Mouse (Mus musculus): ENCODE measurements around the gene Art5. TPM values are rescaled to one million over a fixed set of nuclear protein-coding genes. Genes with fewer than 3 reads are reported as not detected.
"Not testable (repeated sequence)": the region's sequence is repeated elsewhere in the genome, so short reads cannot be mapped to it uniquely, and the experiment has no call there.

Art5 gene
- total RNA-seq, 2 experiments from 2014 or later: 15.2 to 22.8 TPM

- no peak for DNase-seq
Observed at GRCm38 (mm10) chr7:102082816-102083215, 26.5 kb downstream of the Art5 start, which contains the start of gene Trpc2. Gene Trpc2, plus strand, starts transcription at chr7:102083116.

GRCm38 (mm10) chr7:102081784-102082183, 27.5 kb downstream of the Art5 start:
- no peak for DNase-seq

DNA sequence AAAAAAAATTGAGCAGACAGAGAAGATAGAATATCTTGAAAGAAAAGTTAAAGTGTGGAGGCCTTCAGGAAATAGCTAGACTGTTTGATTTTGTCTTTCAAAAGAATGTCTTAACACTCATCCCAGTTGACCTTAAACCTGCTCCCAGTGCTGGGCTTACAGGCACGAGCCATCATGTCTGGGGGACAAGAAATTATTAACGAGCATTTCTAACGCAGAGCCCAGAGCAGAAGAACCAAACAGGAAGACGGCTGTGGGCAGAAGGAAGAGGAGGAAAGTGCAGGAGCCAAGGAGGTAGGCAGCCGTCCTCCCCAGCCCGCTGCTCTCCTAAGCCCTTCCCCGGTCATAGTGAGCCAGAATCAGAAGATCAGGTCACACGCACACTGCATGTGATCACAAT, 29.0 kb downstream of the Art5 start:
- no peak for DNase-seq

DNA sequence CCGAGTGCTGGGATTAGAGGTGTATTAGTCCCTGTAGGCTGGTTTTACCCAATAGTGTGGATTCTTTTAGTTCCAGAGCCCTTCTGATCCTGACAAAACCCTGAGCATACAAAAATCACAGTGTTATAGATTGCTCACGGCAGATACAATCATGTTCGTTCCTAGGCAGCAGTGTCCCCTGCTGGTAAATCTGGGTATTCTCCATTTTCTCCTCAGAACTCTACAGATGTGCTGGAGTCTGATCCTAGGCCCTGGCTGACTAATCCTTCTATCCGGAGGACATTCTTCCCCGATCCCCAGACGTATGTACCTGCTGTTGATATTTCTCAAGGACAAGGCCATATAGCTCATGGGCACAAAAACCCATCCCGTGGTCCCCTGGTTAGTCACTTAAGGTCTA, 30.8 kb downstream of the Art5 start:
- peak in 1 of 2 experiments; percentile 50 for DNase-seq

DNA sequence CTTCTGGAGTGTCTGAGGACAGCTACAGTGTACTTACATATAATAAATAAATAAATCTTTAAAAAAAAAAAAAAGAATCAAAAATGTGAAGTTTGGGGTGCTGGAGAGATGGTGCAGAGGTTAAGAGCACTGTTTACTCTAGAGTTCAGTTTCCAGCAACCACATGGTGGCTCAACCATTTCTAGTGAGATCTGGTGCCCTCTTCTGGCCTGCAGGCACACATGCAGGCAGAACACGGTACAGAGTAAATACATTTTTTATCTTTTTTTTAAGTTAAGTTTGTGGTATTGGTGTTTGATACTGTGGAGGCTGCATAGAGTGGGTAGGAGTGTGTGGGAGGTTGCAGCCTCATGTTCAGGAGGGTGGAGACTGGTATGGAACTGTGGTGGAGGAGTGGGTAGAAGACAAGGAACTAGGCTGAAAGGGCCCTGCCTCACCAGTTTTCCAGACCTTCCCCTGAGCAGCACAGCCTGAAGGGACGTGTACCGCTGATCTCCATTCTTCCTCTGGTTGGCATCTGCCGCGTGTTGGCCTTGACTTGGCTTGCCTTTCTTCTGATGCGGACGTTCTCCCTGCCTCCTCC, 32.5 kb downstream of the Art5 start:
- peak in 1 of 2 experiments; percentile 28 for DNase-seq

DNA sequence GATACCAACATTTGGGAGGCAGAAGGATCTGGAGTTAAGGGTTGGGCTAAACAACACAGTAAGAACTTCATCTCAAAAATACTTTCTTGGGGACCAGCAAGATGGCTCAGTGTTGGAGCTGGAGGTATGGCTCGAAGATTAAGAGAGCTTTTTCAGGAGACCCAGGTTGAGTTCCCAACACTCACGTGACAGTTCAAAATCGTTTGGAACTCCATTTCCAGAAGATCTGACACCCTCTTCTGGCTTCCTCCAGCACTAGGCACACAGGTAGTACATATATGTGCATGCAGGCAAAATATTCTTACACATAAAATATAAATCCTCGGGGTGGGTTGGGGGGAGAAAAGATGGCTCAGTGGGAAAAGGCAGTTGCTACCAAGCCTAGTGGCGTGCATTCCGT, 42.9 kb downstream of the Art5 start:
- DNase-seq: no peak

DNA sequence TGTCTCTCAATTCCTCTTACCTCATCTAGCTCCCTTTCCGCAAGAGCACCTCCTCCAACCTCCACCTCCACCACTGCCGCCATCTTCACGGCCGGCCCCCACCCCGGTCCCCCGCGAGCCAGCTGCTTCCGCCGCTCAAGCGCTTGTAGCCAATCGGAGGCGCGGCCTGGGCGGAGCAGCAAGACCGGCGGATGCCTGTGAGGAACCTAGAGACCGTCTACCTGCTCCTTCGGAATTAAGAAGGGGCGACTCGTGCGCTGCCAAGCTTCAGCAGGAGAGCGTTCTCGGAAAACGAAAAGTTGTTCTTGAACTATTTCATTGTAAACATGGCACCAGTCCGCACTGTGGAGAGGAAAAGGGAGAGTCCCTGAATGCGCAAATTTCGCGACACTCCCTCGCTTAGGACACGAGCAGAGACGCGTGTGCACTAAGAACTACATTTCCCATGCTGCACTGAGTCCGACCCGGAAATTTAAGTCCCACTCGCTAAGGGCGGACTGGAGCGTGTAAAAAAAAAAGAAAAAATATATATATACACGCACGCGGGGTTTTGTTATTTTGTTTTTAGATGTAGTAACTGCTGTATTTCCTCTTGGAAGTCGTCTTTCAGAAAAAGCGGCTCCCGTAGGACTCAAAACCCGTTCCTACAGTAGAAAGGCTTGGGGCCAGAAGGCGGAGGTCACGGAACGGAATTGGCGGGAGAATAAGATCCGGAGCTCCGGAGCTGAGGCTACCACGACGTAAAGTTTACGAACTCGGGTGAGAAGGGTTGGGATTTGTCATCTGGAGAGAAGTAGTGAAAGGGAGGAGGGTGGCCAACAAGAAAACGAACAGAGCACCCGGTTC, 44.0 kb downstream of the Art5 start, which contains the start of the genes Rnf121, Xndc1 and Xntrpc:
TSS of gene Rnf121 (minus strand) at position 424 of the 846 bp plus-strand sequence.
TSS of gene Xndc1 (plus strand) at position 466 of the 846 bp plus-strand sequence.
TSS of gene Xntrpc (plus strand) at position 668 of the 846 bp plus-strand sequence.
- peak; percentile 96 for DNase-seq

GRCm38 (mm10) chr7:102064655-102065045, 44.6 kb downstream of the Art5 start:
- no peak for DNase-seq

GRCm38 (mm10) chr7:102063891-102064290, 45.4 kb downstream of the Art5 start:
- DNase-seq: no peak

GRCm38 (mm10) chr7:102062203-102062602, 47.1 kb downstream of the Art5 start:
- DNase-seq: no peak

DNA sequence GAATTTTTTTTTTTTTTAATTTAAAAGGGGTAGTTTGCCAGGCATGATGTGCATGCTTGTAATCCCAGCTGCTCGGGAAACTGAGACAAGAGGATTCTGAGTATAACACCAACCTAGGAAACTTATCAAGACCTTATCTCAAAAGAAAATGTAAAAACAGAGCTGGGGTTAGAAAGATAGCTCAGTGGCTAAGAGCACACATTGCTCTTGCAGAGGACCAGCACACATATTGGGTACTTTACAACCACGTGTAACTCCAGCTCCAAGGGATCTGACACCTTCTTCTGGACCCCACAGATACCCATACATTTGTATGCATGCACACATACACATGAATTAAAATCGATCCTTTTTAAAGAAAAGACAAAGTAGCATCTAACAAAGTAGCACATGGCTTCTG, 47.9 kb downstream of the Art5 start:
- DNase-seq: no peak

GRCm38 (mm10) chr7:102048524-102048923, 60.8 kb downstream of the Art5 start:
- DNase-seq: not testable (repeated sequence)

Other genes starting within 250 kb of the Art5 start
- 10 to 100 TPM; 16.8 to 17.2 TPM for gene Anapc15, start 245.8 kb downstream of the Art5 start, total RNA-seq (2021)
- not detected for gene Folr1, start 238.7 kb downstream of the Art5 start, total RNA-seq (2021)
- 100 to 1,000 TPM; 117 TPM for gene Lamtor1, start 203.6 kb downstream of the Art5 start, total RNA-seq (2021)
- not detected for gene Tomt, start 203.1 kb downstream of the Art5 start, total RNA-seq (2021)
- 1 to 10 TPM; 4.1 to 5.7 TPM for gene Lrrc51, start 175.6 kb downstream of the Art5 start, total RNA-seq (2021)
- 10 to 100 TPM; 89.0 to 95.0 TPM for gene Numa1, start 175.4 kb downstream of the Art5 start, total RNA-seq (2021)
- gene Il18bp, start 90.8 kb downstream of the Art5 start, total RNA-seq (2021): 10 to 100 TPM in 1 of 2 experiments, 1 to 10 TPM in 1; 7.4 to 11.9 TPM
- gene Rnf121, start 44.0 kb downstream of the Art5 start, total RNA-seq (2021): 10 to 100 TPM; 24.5 TPM
- gene Xndc1, start 44.0 kb downstream of the Art5 start, total RNA-seq (2021): 1 to 10 TPM; 4.9 to 6.9 TPM
- gene Xntrpc, start 43.8 kb downstream of the Art5 start, total RNA-seq (2021): under 1 TPM; 0.44 to 0.74 TPM
- gene Trpc2, start 26.4 kb downstream of the Art5 start, total RNA-seq (2021): under 1 TPM; 0.15 to 0.90 TPM
- gene Art1, start 7.7 kb downstream of the Art5 start, total RNA-seq (2021): 100 to 1,000 TPM; 268 to 300 TPM
- gene Chrna10, start 7.3 kb upstream of the Art5 start, total RNA-seq (2021): not detected
- gene Nup98, start 100.7 kb upstream of the Art5 start, total RNA-seq (2021): 10 to 100 TPM; 31.0 to 35.4 TPM
- 10 to 100 TPM; 77.6 to 82.5 TPM for gene Pgap2, start 100.7 kb upstream of the Art5 start, total RNA-seq (2021)
- gene Rhog, start 146.6 kb upstream of the Art5 start, total RNA-seq (2021): 10 to 100 TPM; 19.6 to 26.9 TPM
- 10 to 100 TPM; 20.7 to 25.8 TPM for gene Stim1, start 158.3 kb upstream of the Art5 start, total RNA-seq (2021)

Data from heart, adult 18-20 months (tissue).